Mouse (Mus musculus) heart, postnatal 0 days (tissue): ENCODE data around the gene Lmnb2. TPM values are rescaled to one million over a fixed set of nuclear protein-coding genes. Genes with fewer than 3 reads are reported as not detected.

Source experiments
- ATAC-seq: fragments of 200-750 bp; cut with Nextera tagmentation; 2 replicates; pipeline ENCODE4 v1.8.0; 2017; ENCODE audit warnings: low read depth, moderate number of reproducible peaks, moderate library complexity; ENCODE audit not compliant: insufficient read depth
- DNase-seq: peaks from one replicate; pipeline ENCODE4 v3.0.0-alpha.2; 2016; ENCODE audit warnings: low spot score
- H3K27ac ChIP-seq: fragments of 300-500 bp; sonication (generic); 2 replicates; pipeline ENCODE4 v1.5.1; 2014; ENCODE audit warnings: low read depth, mild to moderate bottlenecking
- H3K27me3 ChIP-seq: fragments of 300-500 bp; sonication (generic); 2 replicates; pipeline ENCODE4 v1.6.1; 2014; ENCODE audit warnings: low read length, mixed read lengths; ENCODE audit not compliant: control insufficient read depth, insufficient read depth
- H3K36me3 ChIP-seq: fragments of 300-500 bp; sonication (generic); replicated peaks from 2 replicates; pipeline ENCODE4 v1.6.1; 2014; ENCODE audit warnings: low read length, mixed read lengths; ENCODE audit not compliant: control insufficient read depth, insufficient read depth
- H3K4me1 ChIP-seq: fragments of 300-500 bp; sonication (generic); 2 replicates; pipeline ENCODE4 v1.6.1; 2014; ENCODE audit warnings: antibody characterized with exemption; ENCODE audit not compliant: control insufficient read depth, insufficient read depth
- H3K4me2 ChIP-seq: fragments of 300-500 bp; sonication (generic); 2 replicates; pipeline ENCODE4 v1.6.1; 2014; ENCODE audit warnings: low read depth, mild to moderate bottlenecking, low read length, moderate library complexity
- H3K4me3 ChIP-seq: fragments of 300-500 bp; sonication (generic); 2 replicates; pipeline ENCODE4 v1.5.1; 2014; ENCODE audit warnings: low read depth, low read length
- H3K9ac ChIP-seq: fragments of 300-500 bp; sonication (generic); replicated peaks from 2 replicates; pipeline ENCODE4 v1.6.1; 2014; ENCODE audit warnings: low read depth, low read length, mixed read lengths
- H3K9me3 ChIP-seq: fragments of 300-500 bp; sonication (generic); replicated peaks from 2 replicates; pipeline ENCODE4 v1.6.1; 2016; ENCODE audit warnings: low read length; ENCODE audit not compliant: control insufficient read depth
- CTCF ChIP-seq: IDR thresholded peaks from 2 replicates; pipeline ENCODE4 v1.5.1; 2016; ENCODE audit warnings: antibody characterized with exemption, control low read depth, low read depth
- EP300 ChIP-seq: IDR thresholded peaks from 2 replicates; pipeline ENCODE4 v1.6.1; 2016; ENCODE audit warnings: antibody characterized with exemption, low read depth
- WGBS: fragments of 180-500 bp; shearing (Covaris S2); extraction: QIAGEN DNeasy Blood & Tissue Kit; methylation state at CpG from one replicate; pipeline ENCODE4 v1.1.7; 2014; 5-methylcytosine and 5-hydroxymethylcytosine counted together
- polyA plus RNA-seq: library from polyadenylated mRNA; unstranded; fragments of >200 nt; fragmentation: Nextera tagmentation; extraction: Ambion mirVana; gene quantifications from 2 replicates; pipeline ENCODE4 v1.2.1, GENCODE M21; 2015
- total RNA-seq: library from RNA; depleted of rRNA; stranded (reverse); fragments of >200 nt; gene quantifications from 2 replicates; pipeline ENCODE4 v1.2.3, GENCODE M21; 2014; ENCODE audit warnings: low replicate concordance

Lmnb2 gene
- total and polyA plus RNA-seq, 2 experiments from 2014 or later, result 9.1 to 13.9 TPM

DNA sequence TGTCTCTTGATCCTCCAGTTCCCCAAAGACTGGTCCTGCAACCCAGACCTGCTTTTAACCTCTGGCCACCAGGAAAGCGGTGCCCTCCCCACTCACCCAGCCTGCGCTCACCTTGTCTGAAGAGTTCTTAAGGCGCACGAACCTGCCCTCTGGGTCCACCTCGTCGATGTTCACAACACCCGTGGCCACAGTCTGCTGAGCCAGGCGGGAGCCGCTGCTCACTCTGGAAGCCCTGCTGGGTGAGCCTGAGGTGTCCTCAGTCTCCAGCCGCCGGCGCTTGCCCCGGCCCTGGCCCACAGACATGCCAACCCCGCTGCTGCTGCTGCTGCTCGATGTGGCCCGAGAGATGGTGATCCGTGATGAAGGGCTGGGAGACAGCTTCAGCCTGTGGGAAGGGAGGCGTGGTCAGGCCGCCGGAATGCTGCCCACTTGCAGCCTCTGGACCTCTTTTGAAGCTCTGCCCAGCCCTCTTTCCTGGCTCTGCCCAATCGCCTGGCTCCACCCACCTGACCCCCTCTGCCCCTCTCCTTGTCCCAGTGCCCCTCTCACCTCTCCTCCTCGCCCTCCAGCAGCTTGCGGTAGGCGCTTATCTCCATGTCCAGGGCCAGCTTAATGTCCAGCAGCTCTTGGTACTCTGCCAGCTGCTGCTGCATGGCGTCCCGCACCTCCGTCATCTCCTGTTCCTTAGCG lies 13.9 kb downstream of the Lmnb2 start:
- no peak overlapping the region for H3K27ac ChIP-seq
- ATAC-seq, result no peak
- no peak overlapping the region for H3K9ac ChIP-seq
- H3K4me2 ChIP-seq, result no peak overlapping the region
- DNase-seq, result no peak
- 71% methylated on average over 28 of the region's 28 CpGs for WGBS
- H3K4me3 ChIP-seq, result no peak overlapping the region
- H3K9me3 ChIP-seq, result no peaks in the 10 kb centered on the region
- H3K36me3 ChIP-seq, result peaks cover 46% of the 10 kb centered on the region
- no peaks in the 10 kb centered on the region for H3K27me3 ChIP-seq
- TF ChIP-seq CTCF (no peak), EP300 (no peak)
- H3K4me1 ChIP-seq, result peaks cover 7% of the 10 kb centered on the region

DNA sequence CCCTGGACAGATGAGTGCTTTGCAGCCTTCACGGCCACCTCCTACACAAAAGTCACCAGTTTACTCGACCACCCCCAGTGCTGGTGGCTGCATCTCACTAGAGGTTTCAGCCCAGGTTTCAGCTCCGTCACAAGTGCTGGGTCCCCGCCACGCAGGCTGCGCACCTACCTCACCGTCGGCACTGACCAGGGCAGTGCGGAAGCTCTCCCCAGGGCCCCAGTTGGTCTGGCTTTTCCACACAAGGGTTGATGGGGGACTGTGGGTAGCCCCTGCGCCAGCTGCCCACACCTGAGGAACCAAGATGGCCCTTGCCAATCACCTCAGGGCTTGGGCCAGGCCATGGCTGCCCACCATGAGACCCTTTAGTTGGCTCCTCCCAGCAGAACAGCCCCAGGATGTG lies 14.8 kb downstream of the Lmnb2 start:
- Histone ChIP-seq H3K9ac (no peak overlapping the region), H3K27me3 (no peaks in the 10 kb centered on the region), H3K27ac (no peak overlapping the region), H3K9me3 (no peaks in the 10 kb centered on the region), H3K36me3 (peaks cover 47% of the 10 kb centered on the region), H3K4me1 (peaks cover 7% of the 10 kb centered on the region), H3K4me2 (no peak overlapping the region), H3K4me3 (no peak overlapping the region)
- WGBS, result 90% methylated on average over 10 of the region's 10 CpGs
- ATAC-seq (no peak), DNase-seq (no peak)
- TF ChIP-seq CTCF (no peak), EP300 (no peak)

- 93% methylated on average over 9 of the region's 9 CpGs for WGBS
- TF ChIP-seq CTCF, result no peak
- no peak for TF ChIP-seq EP300
- H3K4me3 ChIP-seq, result no peak overlapping the region
- no peak overlapping the region for H3K9ac ChIP-seq
- peaks cover 40% of the 10 kb centered on the region for H3K36me3 ChIP-seq
- no peak overlapping the region for H3K27ac ChIP-seq
- H3K9me3 ChIP-seq, result no peaks in the 10 kb centered on the region
- DNase-seq (no peak), ATAC-seq (no peak)
- no peaks in the 10 kb centered on the region for H3K27me3 ChIP-seq
- peaks cover 7% of the 10 kb centered on the region for H3K4me1 ChIP-seq
- no peak overlapping the region for H3K4me2 ChIP-seq
These were observed 15.6 kb downstream of the Lmnb2 start for GRCm38 (mm10) chr10:80902273-80902940.

DNA sequence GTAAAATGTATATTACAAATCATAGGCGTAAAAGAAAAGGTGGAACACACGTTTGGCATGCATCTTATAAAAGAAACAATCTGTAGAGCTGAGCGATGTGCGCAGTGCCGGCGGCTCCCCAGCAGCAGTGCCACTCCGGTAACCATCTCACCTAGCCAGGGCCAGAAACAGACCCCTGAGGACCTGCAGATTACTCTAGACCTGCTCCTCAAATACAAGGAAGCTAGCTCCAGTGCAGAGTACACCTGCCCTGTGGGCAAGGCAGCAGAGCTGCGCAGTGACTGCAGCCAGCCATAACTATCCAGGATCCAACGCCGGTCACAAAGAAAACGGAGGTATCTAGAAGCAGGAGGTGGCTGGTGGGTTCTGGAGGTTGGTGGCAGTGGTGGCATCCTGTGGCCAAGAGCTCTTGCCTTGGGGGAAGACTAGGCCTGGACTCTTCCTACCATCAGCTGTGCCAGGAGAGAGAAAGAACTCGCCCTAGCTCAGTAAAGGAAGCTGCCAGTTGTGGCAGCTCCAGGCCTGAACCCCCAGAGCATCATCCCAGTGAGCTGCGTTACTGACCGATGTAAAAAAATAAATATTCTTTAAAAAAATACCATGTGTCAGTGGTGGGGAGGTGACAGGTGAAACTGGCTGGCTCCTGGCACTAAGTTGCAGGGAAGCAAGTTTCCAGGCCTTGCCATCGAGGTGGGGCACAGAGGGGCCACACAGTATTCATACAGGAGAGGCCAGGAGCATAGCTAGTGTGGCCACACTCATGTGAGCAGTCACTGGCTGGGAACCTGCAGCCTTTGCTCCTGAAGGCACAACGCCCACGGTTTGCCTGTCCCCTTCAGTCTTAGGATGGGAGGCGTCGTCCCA lies 16.4 kb downstream of the Lmnb2 start:
- Histone ChIP-seq H3K9me3 (no peaks in the 10 kb centered on the region), H3K4me1 (peaks cover 7% of the 10 kb centered on the region), H3K4me2 (peak overlapping the region; percentile 35; the same call in 1 of the 2 replicates), H3K4me3 (no peak overlapping the region), H3K9ac (no peak overlapping the region), H3K36me3 (peaks cover 36% of the 10 kb centered on the region), H3K27me3 (no peaks in the 10 kb centered on the region), H3K27ac (peak overlapping the region; percentile 50)
- WGBS, result 90% methylated on average over 19 of the region's 19 CpGs
- TF ChIP-seq CTCF (no peak), EP300 (no peak)
- no peak for DNase-seq
- ATAC-seq, result no peak

- H3K9ac ChIP-seq, result peak within 1 kb of the TSS; percentile 75
- peak; percentile 97 for ATAC-seq
- DNase-seq, result peak; percentile 100
- H3K4me2 ChIP-seq, result peak within 1 kb of the TSS; percentile 66
- peak; percentile 93 for TF ChIP-seq EP300
- no peak for TF ChIP-seq CTCF
- peak within 1 kb of the TSS; percentile 64 for H3K27ac ChIP-seq
- under 1% methylated on average over 72 of the region's 72 CpGs for WGBS
- H3K36me3 ChIP-seq, result peaks cover 33% of the 10 kb centered on the region
- peak within 1 kb of the TSS; percentile 90 for H3K4me3 ChIP-seq
- no peaks in the 10 kb centered on the region for H3K9me3 ChIP-seq
- no peaks in the 10 kb centered on the region for H3K27me3 ChIP-seq
- peaks cover 7% of the 10 kb centered on the region for H3K4me1 ChIP-seq
These were observed 17.5 kb downstream of the Lmnb2 start, which contains the start of gene Timm13 for GRCm38 (mm10) chr10:80900318-80901247. Gene Timm13, minus strand, starts transcription at chr10:80900969.
